Mouse (Mus musculus) layer of hippocampus, postnatal 14 days (tissue): Measurements from ENCODE around the gene Ptcd1. TPM values are rescaled to one million over a fixed set of nuclear protein-coding genes. Genes with fewer than 3 reads are reported as not detected.
"Not testable (repeated sequence)": the region's sequence is repeated elsewhere in the genome, so short reads cannot be mapped to it uniquely, and the experiment has no call there.

Source experiments
- DNase-seq, 2 experiments: peaks; one replicate each; pipeline ENCODE4 v3.0.0; 2021 to 2022; ENCODE audit warnings: low spot score in 2 of 2, mixed read lengths in 1 of 2
- total RNA-seq, 2 experiments: library from RNA; stranded (reverse); gene quantifications; 2 replicates each; pipeline ENCODE4 v1.2.3; 2021

Ptcd1 gene
- total RNA-seq, 2 experiments from 2014 or later: 14.1 to 15.2 TPM

DNA sequence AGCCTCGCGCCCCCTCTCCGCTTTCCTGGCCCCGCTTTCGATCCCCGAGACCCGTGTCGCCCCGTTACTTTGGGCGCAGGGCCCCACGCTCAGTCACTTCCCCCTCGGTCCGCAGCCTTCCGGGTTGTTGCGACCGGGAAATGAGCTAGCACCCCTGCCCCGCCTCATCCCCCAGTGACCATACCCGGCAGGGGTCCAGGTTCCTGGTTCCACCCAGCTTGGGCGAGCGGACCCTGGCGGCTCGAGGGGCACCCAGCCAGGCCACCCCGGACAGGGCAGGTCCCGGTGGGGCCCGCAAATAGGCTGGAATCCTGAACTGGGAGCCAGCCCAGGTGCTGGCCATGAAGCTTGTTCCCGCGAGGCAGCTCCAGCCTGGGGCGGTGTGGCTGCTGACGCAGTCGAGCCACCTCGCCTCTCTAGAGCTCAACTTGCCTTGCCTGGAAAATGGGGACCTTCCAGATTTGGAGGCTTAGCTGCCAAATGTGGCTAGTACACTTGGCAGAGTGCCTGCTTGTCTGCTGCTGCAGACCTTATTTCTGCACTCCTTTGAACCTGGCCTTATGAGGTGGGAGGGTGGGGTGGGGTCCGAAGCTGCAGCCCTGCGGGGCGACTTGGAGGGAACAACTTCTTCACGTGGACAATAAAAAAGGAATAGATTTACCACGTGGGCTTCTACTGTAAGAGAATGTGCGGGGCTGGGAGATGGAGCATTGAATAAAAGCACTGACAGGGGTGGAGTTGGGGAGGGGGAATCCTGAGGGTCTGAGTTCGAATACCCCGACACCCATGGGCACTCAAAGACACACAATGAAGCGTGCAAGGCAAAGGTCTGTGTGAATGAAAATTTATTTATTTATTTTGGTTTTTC lies 52.1 kb downstream of the Ptcd1 start:
- peak in 1 of 2 experiments; percentile 48 for DNase-seq

DNA sequence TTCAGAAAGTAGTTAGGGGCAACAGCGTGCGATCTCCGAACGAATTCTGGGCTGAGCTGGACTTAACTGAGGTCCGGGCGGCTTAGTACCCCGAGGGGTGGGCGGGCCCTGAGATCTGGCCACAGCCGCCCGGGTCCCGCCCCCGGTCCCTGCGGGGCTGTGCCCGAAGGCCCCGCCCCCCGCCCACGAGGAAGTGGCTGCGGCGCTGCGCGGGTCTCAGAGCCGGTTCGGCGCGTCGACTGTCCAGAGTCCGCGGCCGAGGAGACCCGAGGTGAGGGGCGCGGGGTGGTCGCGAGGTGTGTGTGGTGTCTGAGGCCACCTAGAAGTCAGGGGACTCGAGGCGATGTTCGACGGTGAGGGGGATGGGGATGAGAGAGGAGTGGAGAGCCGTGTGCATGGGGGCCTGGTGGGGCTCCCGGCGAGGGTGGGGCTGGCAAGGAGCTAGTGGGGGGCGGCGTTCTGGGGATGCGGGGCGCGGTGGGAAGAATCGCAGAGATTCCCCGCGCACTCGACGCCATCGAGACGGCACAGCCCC lies 52.8 kb downstream of the Ptcd1 start, which contains the start of gene Arpc1b:
Arpc1b (plus strand) TSS at position 145 of the 535 bp plus-strand sequence.
- DNase-seq: no peak

DNA sequence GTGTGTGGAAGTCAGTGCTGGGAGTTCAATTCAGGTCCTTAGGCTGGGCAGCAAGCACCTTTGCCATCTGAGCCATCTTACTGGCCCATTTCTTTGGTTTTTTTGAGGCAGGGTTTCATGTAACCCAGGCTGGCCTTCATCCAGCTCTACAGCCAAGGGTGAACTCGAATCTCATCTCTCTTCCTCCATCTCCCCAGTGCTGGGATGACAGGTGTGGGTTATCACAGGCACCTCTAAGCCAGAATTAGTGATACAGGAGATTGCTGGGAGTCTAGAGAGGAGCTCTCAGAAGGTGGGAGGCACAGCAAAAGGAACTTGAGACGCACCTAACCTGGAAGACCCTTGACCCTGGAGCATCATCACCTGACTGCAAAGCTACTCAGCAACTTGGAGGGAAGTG lies 53.5 kb downstream of the Ptcd1 start:
- no peak for DNase-seq

GRCm38 (mm10) chr5:145112566-145112965 lies 54.3 kb downstream of the Ptcd1 start:
- DNase-seq: no peak

- no peak for DNase-seq
Observed at GRCm38 (mm10) chr5:145110401-145110800, 56.5 kb downstream of the Ptcd1 start.

GRCm38 (mm10) chr5:145105694-145106275 lies 61.1 kb downstream of the Ptcd1 start:
- DNase-seq: no peak

DNA sequence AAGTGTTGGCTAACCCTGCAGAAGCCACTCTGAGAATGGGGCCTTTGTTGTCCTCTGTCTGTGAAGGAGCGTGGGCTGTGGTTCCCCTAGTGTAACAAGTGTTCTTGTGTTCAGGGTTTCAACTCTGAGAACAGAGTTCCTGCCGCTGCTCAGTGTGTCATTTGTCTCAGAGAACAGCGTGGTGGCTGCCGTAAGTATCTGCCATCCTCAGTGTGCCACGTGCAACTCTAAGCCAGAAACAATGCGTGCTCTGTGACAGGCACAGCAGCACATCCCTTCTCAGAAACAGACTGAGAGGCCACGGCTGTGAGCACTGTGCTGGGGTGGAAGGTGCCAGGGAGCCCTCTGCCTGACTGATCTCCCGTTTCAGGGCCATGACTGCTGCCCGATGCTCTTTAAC lies 62.6 kb downstream of the Ptcd1 start:
- DNase-seq: peak in 1 of 2 experiments; percentile 47

DNA sequence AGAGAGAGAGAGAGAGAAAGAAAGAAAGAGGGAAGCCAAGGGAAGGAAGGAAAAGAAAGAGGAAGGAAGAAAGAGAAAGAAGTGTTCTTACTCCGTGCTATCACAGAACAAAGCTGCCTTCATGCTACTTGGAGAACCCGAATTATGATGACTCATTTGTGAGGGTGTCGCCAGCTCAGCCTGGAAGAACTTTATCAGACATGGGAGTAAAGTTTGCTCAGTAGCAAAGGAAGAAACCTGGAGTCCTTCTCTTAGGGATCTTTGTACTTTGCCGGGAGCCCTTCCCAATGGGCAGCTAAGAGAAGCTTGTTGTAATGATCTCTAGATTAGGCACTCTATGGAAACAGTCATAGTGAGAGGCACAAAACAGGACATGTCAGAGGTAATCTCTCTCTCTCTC lies 64.2 kb downstream of the Ptcd1 start:
- no peak for DNase-seq

GRCm38 (mm10) chr5:145101451-145101850 lies 65.5 kb downstream of the Ptcd1 start:
- not testable (repeated sequence) for DNase-seq

GRCm38 (mm10) chr5:145100960-145101359 lies 65.9 kb downstream of the Ptcd1 start:
- no peak for DNase-seq

DNA sequence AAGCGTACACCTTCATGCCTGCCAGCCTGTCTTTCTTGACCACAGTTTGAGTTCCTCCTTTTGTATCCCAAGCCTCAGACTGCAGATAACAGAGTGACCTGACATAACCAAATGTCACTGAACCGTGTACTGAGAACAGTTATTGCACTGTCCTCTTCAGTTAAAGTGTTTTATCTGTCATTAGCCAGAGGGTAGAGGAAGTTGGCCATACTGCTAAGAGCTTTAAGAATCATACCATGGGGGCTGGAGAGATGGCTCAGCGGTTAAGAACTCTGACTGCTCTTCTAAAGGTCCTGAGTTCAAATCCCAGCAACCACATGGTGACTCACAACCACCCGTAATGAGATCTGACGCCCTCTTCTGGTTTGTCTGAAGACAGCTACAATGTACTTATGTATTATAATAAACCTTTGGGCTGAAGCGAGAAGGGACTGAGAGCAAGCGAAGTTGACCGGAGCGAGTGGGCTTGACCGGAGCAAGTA lies 68.5 kb downstream of the Ptcd1 start:
- no peak for DNase-seq

Other genes starting within 250 kb of the Ptcd1 start
- gene Smurf1, start 201.3 kb downstream of the Ptcd1 start, total RNA-seq: 10 to 100 TPM; 39.0 to 39.7 TPM
- not detected for gene Gm4871, start 134.4 kb downstream of the Ptcd1 start, total RNA-seq
- not detected for gene 1700018F24Rik, start 124.1 kb downstream of the Ptcd1 start, total RNA-seq
- 100 to 1,000 TPM; 226 to 230 TPM for gene Arpc1a, start 83.3 kb downstream of the Ptcd1 start, total RNA-seq
- gene Kpna7, start 83.1 kb downstream of the Ptcd1 start, total RNA-seq: not detected
- 10 to 100 TPM; 41.3 to 48.7 TPM for gene Arpc1b, start 52.9 kb downstream of the Ptcd1 start, total RNA-seq
- 100 to 1,000 TPM in 1 of 2 experiments, 10 to 100 TPM in 1; 99.5 to 114 TPM for gene Pdap1, start 26.9 kb downstream of the Ptcd1 start, total RNA-seq
- 10 to 100 TPM; 78.1 to 85.5 TPM for gene Bud31, start 26.7 kb downstream of the Ptcd1 start, total RNA-seq
- gene Cpsf4, start 105 bp upstream of the Ptcd1 start, total RNA-seq: 10 to 100 TPM; 27.6 to 28.4 TPM
- gene Atp5j2, start 25.0 kb upstream of the Ptcd1 start, total RNA-seq: 100 to 1,000 TPM; 292 to 295 TPM
- gene Zkscan14, start 34.8 kb upstream of the Ptcd1 start, total RNA-seq: 1 to 10 TPM; 9.0 to 9.8 TPM
- 10 to 100 TPM; 11.9 to 12.7 TPM for gene Zkscan5, start 37.5 kb upstream of the Ptcd1 start, total RNA-seq
- 10 to 100 TPM; 25.0 to 25.2 TPM for gene Zfp655, start 64.6 kb upstream of the Ptcd1 start, total RNA-seq
- 10 to 100 TPM; 14.8 to 19.6 TPM for gene Zscan25, start 113.4 kb upstream of the Ptcd1 start, total RNA-seq
- gene Cyp3a57, start 178.2 kb upstream of the Ptcd1 start, total RNA-seq: not detected